Mouse (Mus musculus) bone marrow macrophage, adult 2 months (primary cell): ENCODE data around the gene Akap13.

Experiments
- CTCF ChIP-seq: IDR thresholded peaks from 2 replicates; pipeline ENCODE4 v1.5.1; 2012; ENCODE audit warnings: low read depth, mild to moderate bottlenecking, low read length, moderate library complexity
- POLR2A ChIP-seq: IDR thresholded peaks from 2 replicates; pipeline ENCODE4 v1.6.1; 2012; ENCODE audit warnings: mild to moderate bottlenecking, low read depth, low read length, borderline replicate concordance

- TF ChIP-seq CTCF (no peak), POLR2A (0 out of 2 replicates have a peak, but pooled peaks have one; percentile 32)
Measured at GRCm38 (mm10) chr7:75455223-75456151, at the start of gene Akap13.
